Mouse (Mus musculus) MEL (cell line): ENCODE data around the gene Il12rb1.

ENCODE experiments used
- CHD2 ChIP-seq: IDR thresholded peaks from 2 replicates; pipeline ENCODE4 v1.6.1; 2011; ENCODE audit warnings: low read length, improper control_type of control experiment
- JUND ChIP-seq: IDR thresholded peaks from 2 replicates; pipeline ENCODE4 v1.6.1; 2011; ENCODE audit warnings: low read depth, mild to moderate bottlenecking, improper control_type of control experiment, low read length
- SMC3 ChIP-seq: IDR thresholded peaks from 2 replicates; pipeline ENCODE4 v1.6.1; 2011; ENCODE audit warnings: low read depth, low read length, improper control_type of control experiment

GRCm38 (mm10) chr8:70768956-70769355 lies 39.3 kb upstream of the Il12rb1 start:
- TF ChIP-seq CHD2 (no peak), JUND (no peak), SMC3 (no peak)
